Mouse (Mus musculus) bone marrow, adult 2 months (tissue): ENCODE measurements around the gene Duxbl1.
"Not testable (repeated sequence)": the region's sequence is repeated elsewhere in the genome, so short reads cannot be mapped to it uniquely, and the experiment has no call there.

Experiments
- CTCF ChIP-seq: fragments of 200-500 bp; IDR thresholded peaks from 2 replicates; pipeline ENCODE4 v1.5.1; 2011; ENCODE audit warnings: low read length, control low read depth; ENCODE audit not compliant: control insufficient read depth, insufficient read depth
- POLR2A ChIP-seq: fragments of 200-500 bp; IDR thresholded peaks from 2 replicates; pipeline ENCODE4 v1.6.1; 2011; ENCODE audit warnings: low read depth, mild to moderate bottlenecking, control low read depth, low read length, borderline replicate concordance; ENCODE audit not compliant: control insufficient read depth

- TF ChIP-seq CTCF, POLR2A: not testable (repeated sequence)
These were observed 47.3 kb downstream of the Duxbl1 start for GRCm38 (mm10) chr14:26025653-26026052.
